Mouse (Mus musculus) limb, embryonic 13.5 days (tissue): ENCODE data around the gene Rps6kb2. TPM values are rescaled to one million over a fixed set of nuclear protein-coding genes. Genes with fewer than 3 reads are reported as not detected.
"Not testable (repeated sequence)": the region's sequence is repeated elsewhere in the genome, so short reads cannot be mapped to it uniquely, and the experiment has no call there.

Experiments used
- ATAC-seq: fragments of 200-750 bp; cut with Nextera tagmentation; 2 replicates; pipeline ENCODE4 v1.8.0; 2017; ENCODE audit warnings: low read depth, moderate number of reproducible peaks, moderate TSS enrichment; ENCODE audit not compliant: low FRiP score
- H3K27ac ChIP-seq: fragments of 300-500 bp; sonication (generic); 2 replicates; pipeline ENCODE4 v1.5.1; 2015; ENCODE audit warnings: inconsistent platforms, mild to moderate bottlenecking, moderate library complexity
- H3K27me3 ChIP-seq: fragments of 300-500 bp; sonication (generic); 2 replicates; pipeline ENCODE4 v1.6.1; 2015; ENCODE audit warnings: mild to moderate bottlenecking, inconsistent platforms
- H3K36me3 ChIP-seq: fragments of 300-500 bp; sonication (generic); 2 replicates; pipeline ENCODE4 v1.6.1; 2015; ENCODE audit warnings: inconsistent platforms, mild to moderate bottlenecking, moderate library complexity
- H3K4me1 ChIP-seq: fragments of 300-500 bp; sonication (generic); 2 replicates; pipeline ENCODE4 v1.6.1; 2015; ENCODE audit warnings: inconsistent platforms
- H3K4me2 ChIP-seq: fragments of 300-500 bp; sonication (generic); replicated peaks from 2 replicates; pipeline ENCODE4 v1.6.1; 2015; ENCODE audit warnings: inconsistent platforms, mild to moderate bottlenecking, moderate library complexity
- H3K4me3 ChIP-seq: fragments of 300-500 bp; sonication (generic); 2 replicates; pipeline ENCODE4 v1.5.1; 2015; ENCODE audit warnings: moderate library complexity, mild to moderate bottlenecking, inconsistent platforms
- H3K9ac ChIP-seq: fragments of 300-500 bp; sonication (generic); 2 replicates; pipeline ENCODE4 v1.6.1; 2015; ENCODE audit warnings: mild to moderate bottlenecking, inconsistent platforms
- H3K9me3 ChIP-seq: fragments of 300-500 bp; sonication (generic); 2 replicates; pipeline ENCODE4 v1.6.1; 2016; ENCODE audit warnings: inconsistent platforms
- WGBS: fragments of 180-500 bp; shearing (Covaris S2); methylation state at CpG from one replicate; pipeline ENCODE4 v1.1.7; 2015; 5-methylcytosine and 5-hydroxymethylcytosine counted together
- polyA plus RNA-seq: library from polyadenylated mRNA; unstranded; fragments of >200 nt; fragmentation: Nextera tagmentation; extraction: Ambion mirVana; gene quantifications from 2 replicates; pipeline ENCODE4 v1.2.1, GENCODE M21; 2015

Gene Rps6kb2
- polyA plus RNA-seq, 1 experiment from 2014 or later = 65.7 TPM

DNA sequence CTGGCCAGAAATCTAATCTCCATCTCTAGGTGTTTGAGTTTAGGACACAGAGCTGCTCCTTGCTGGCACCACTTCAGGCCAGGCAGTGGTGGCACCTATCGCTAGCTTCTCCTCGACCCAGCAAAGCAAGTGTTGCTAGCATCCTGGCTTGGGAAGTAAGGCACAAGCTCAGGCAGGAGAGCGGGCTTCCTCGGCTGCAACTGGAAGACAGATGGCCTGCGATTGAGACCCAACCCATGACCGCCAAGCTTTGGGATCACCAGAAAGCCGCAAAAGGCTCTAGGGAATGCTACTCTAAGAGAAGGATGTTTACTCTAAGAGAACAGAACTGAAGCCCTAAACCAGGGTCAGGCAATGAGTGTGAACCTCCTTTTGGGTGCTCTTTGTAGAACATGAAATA is 33.7 kb downstream of the Rps6kb2 start:
- no peaks in the 10 kb centered on the region for H3K27me3 ChIP-seq
- 91% methylated on average over 7 of the region's 7 CpGs for WGBS
- H3K4me2 ChIP-seq = no peak overlapping the region
- peaks cover 62% of the 10 kb centered on the region for H3K36me3 ChIP-seq
- H3K9me3 ChIP-seq = no peaks in the 10 kb centered on the region
- H3K9ac ChIP-seq = no peak overlapping the region
- H3K4me1 ChIP-seq = peaks cover 22% of the 10 kb centered on the region
- H3K27ac ChIP-seq = no peak overlapping the region
- ATAC-seq = no peak
- H3K4me3 ChIP-seq = no peak overlapping the region

- H3K27ac ChIP-seq = 0 out of 2 replicates have a peak overlapping the region, but pooled peaks have one; percentile 39
- H3K4me1 ChIP-seq = peaks cover 28% of the 10 kb centered on the region
- peak overlapping the region; percentile 86 for H3K9ac ChIP-seq
- H3K27me3 ChIP-seq = no peaks in the 10 kb centered on the region
- ATAC-seq = no peak
- 45% methylated on average over 7 of the region's 7 CpGs for WGBS
- peak overlapping the region; percentile 89 for H3K4me2 ChIP-seq
- peak overlapping the region; percentile 87 for H3K4me3 ChIP-seq
- no peaks in the 10 kb centered on the region for H3K9me3 ChIP-seq
- H3K36me3 ChIP-seq = peaks cover 43% of the 10 kb centered on the region
Observed at GRCm38 (mm10) chr19:4126759-4127495, 36.2 kb downstream of the Rps6kb2 start.

DNA sequence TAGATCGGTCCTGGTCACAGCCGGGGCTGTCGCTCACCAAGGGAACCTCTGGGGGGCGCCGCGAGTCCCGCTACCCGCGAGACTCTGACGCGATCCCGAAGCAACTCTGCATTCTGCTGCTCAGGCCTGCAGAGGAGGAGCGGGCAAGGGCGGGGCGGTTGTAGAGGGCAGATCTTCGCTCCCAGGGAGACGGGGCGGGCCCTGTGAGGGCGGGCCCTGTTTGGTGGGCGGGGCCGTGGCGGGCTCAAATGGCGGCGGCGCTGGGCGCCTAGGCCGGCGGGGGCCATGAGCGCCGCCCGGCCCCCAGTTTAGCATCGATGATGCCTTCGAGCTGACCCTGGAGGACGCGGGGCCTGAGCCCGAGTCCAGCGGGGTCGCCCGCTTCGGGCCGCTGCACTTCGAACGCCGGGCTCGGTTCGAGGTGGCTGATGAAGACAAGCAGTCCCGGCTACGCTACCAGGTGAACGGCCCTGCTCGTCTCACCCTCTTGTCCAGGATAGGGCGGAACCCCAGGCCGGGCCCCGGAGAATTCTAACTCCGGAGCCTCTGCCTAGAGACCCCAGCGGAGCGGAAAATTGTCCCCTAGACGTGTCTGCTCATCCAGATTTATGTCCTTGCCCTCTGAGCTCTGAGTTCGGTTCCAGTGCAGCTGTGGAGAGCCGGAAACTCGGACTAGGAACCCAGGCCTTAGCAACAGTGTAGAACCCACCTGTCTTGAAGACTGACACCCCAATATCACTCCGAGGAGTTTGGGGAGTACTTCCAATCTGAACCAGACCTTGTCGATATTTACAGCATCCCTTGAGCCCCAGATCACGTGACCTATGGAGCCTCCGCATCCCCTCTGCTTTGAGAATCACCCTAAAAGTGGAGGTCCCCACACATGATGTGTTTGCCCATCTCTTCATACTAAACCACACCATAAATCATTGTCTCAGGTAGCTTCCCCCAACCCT is 37.1 kb downstream of the Rps6kb2 start, which contains the start of gene Aip:
Gene Aip, minus strand, starts transcription at position 118 of the 956 bp plus-strand sequence.
- WGBS = under 1% methylated on average over 63 of the region's 64 CpGs
- peak; percentile 94 for ATAC-seq

DNA sequence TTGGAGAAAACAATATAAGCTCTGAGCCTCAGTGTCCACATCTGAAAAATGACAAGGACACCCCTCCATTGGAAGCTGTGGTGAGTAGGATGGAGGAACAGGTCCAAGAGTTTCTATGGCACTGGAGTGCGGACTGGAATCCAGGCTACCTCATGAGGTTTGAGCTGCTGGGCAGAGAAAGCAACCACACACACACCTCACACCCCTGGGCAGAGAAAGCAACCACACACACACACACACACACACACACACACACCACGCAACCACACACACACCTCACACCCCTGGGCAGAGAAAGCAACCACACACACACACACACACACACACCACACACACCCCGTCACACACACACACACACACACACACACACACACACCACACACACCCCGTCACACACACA is 37.9 kb downstream of the Rps6kb2 start:
- peak; percentile 32 for ATAC-seq
- Histone ChIP-seq H3K9ac (peak overlapping the region; percentile 55), H3K4me1 (peaks cover 36% of the 10 kb centered on the region), H3K4me3 (peak overlapping the region; percentile 87), H3K4me2 (peak overlapping the region; percentile 62), H3K36me3 (peaks cover 30% of the 10 kb centered on the region), H3K27ac (peak overlapping the region; percentile 28; the same call in 1 of the 2 replicates)
- not testable (repeated sequence) for H3K9me3 ChIP-seq, H3K27me3 ChIP-seq
- WGBS = 16% methylated on average over 4 of the region's 4 CpGs

More for the DNA sequence above, 37.1 kb downstream of the Rps6kb2 start, which contains the start of gene Aip:
- peak within 1 kb of the TSS; percentile 39; the same call in 1 of the 2 replicates for H3K27ac ChIP-seq
- no peaks in the 10 kb centered on the region for H3K9me3 ChIP-seq
- H3K4me2 ChIP-seq = peak within 1 kb of the TSS; percentile 89
- no peaks in the 10 kb centered on the region for H3K27me3 ChIP-seq
- peaks cover 34% of the 10 kb centered on the region for H3K36me3 ChIP-seq
- peaks cover 28% of the 10 kb centered on the region for H3K4me1 ChIP-seq
- peak within 1 kb of the TSS; percentile 86 for H3K9ac ChIP-seq
- H3K4me3 ChIP-seq = peak within 1 kb of the TSS; percentile 87

- H3K27ac ChIP-seq = no peak overlapping the region
- no peak overlapping the region for H3K4me2 ChIP-seq
- H3K36me3 ChIP-seq = peaks cover 21% of the 10 kb centered on the region
- no peak for ATAC-seq
- H3K27me3 ChIP-seq = no peaks in the 10 kb centered on the region
- no peaks in the 10 kb centered on the region for H3K9me3 ChIP-seq
- WGBS = 68% methylated on average over 4 of the region's 4 CpGs
- peaks cover 40% of the 10 kb centered on the region for H3K4me1 ChIP-seq
- no peak overlapping the region for H3K4me3 ChIP-seq
- no peak overlapping the region for H3K9ac ChIP-seq
Observed at GRCm38 (mm10) chr19:4124432-4124831, 38.7 kb downstream of the Rps6kb2 start.

DNA sequence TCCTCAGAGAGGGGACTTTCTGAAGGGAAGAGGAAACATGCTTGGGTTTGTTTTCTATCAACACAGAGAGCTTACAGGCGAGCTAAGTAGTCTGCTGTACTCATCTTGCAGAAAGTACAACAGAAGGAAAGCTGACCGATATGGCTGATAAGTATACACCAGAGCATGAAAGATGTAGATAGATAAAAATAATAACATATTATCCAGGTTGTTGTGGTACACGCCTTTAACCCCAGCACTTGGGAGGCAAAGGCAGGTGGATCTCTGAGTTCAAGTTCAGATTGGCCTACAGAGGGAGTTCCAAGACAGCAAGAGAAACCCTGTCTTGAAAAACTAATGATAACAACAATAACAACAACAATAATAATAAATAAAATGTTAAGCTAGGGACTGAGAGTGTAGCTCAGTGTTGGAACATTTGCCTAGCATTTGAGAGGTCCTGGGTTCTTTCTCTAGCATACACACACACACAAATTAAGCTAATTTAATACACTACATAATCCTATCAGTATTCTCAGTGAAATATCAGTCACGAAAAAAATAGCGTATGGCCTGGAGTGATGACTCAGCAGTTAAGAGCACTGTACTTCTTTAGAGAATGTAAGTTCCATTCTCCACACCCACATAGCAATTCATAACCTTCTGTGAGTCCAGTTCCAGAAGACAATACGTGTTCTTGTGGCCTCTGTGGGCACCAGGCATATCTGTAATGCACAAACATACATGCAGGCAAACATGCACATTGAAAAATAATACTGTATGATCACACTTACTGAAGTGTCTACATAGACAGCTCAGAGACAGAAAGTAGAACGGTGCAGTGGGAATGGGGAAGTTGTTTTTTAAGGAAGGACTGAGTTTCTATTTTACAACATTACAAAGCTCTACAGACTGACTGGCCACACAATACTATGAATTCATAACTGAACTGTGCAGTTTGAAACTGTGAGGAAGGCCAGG is 40.5 kb downstream of the Rps6kb2 start:
- H3K9ac ChIP-seq = no peak overlapping the region
- no peaks in the 10 kb centered on the region for H3K27me3 ChIP-seq
- ATAC-seq = no peak
- H3K4me3 ChIP-seq = no peak overlapping the region
- 86% methylated on average over 7 of the region's 7 CpGs for WGBS
- H3K4me2 ChIP-seq = no peak overlapping the region
- peaks cover 15% of the 10 kb centered on the region for H3K36me3 ChIP-seq
- no peak overlapping the region for H3K27ac ChIP-seq
- peaks cover 39% of the 10 kb centered on the region for H3K4me1 ChIP-seq
- no peaks in the 10 kb centered on the region for H3K9me3 ChIP-seq

- not testable (repeated sequence) for H3K4me3 ChIP-seq, H3K9ac ChIP-seq, ATAC-seq, H3K27ac ChIP-seq, H3K9me3 ChIP-seq, H3K27me3 ChIP-seq
- peak overlapping the region; percentile 63 for H3K4me2 ChIP-seq
- WGBS = 63% methylated on average over 6 of the region's 6 CpGs
- peaks cover 31% of the 10 kb centered on the region for H3K4me1 ChIP-seq
- H3K36me3 ChIP-seq = peaks cover 19% of the 10 kb centered on the region
Observed at GRCm38 (mm10) chr19:4121896-4122295, 41.3 kb downstream of the Rps6kb2 start.

- Histone ChIP-seq H3K36me3 (peaks cover 26% of the 10 kb centered on the region), H3K9me3 (no peaks in the 10 kb centered on the region), H3K4me1 (peaks cover 25% of the 10 kb centered on the region), H3K27ac (peak overlapping the region; percentile 80), H3K4me2 (peak overlapping the region; percentile 63), H3K4me3 (peak overlapping the region; percentile 50), H3K9ac (peak overlapping the region; percentile 75), H3K27me3 (no peaks in the 10 kb centered on the region)
- 2% methylated on average over 38 of the region's 38 CpGs for WGBS
- ATAC-seq = peak; percentile 77
Observed at GRCm38 (mm10) chr19:4121097-4121805, 41.9 kb downstream of the Rps6kb2 start.

DNA sequence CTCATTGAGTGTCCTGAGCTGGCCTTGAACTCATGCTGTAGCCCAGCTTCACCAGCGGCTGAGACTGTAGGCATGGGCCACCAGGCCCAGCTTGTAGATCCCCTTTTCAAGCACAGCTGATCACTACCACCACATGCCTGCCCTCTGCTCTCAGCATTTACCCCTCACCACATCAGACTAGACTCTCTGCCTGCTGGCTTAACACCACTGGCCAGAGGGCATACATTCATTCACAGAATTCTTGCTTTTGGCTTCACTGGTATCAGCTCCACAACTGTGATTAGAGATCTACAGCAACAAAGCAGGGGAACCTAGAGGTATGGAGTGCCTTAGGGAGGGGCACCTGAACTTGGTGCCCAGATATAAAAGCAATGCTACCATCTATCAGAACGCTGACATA is 42.7 kb downstream of the Rps6kb2 start:
- Histone ChIP-seq H3K4me1 (peaks cover 25% of the 10 kb centered on the region), H3K4me2 (peak overlapping the region; percentile 63), H3K36me3 (peaks cover 33% of the 10 kb centered on the region), H3K27me3 (no peaks in the 10 kb centered on the region), H3K27ac (no peak overlapping the region), H3K9ac (0 out of 2 replicates have a peak overlapping the region, but pooled peaks have one; percentile 31), H3K9me3 (no peaks in the 10 kb centered on the region), H3K4me3 (peak overlapping the region; percentile 50)
- ATAC-seq = no peak
- 97% methylated on average over 2 of the region's 2 CpGs for WGBS

- H3K4me2 ChIP-seq = peak overlapping the region; percentile 63
- H3K9ac ChIP-seq = 0 out of 2 replicates have a peak overlapping the region, but pooled peaks have one; percentile 31
- no peak for ATAC-seq
- no peak overlapping the region for H3K4me3 ChIP-seq
- H3K27ac ChIP-seq = no peak overlapping the region
- H3K9me3 ChIP-seq = no peaks in the 10 kb centered on the region
- 85% methylated on average over 6 of the region's 6 CpGs for WGBS
- peaks cover 39% of the 10 kb centered on the region for H3K36me3 ChIP-seq
- H3K27me3 ChIP-seq = no peaks in the 10 kb centered on the region
- H3K4me1 ChIP-seq = peaks cover 22% of the 10 kb centered on the region
Observed at GRCm38 (mm10) chr19:4119716-4120487, 43.3 kb downstream of the Rps6kb2 start.
